Mouse (Mus musculus): Measurements from ENCODE around the gene Dhrs7b.
"Not testable (repeated sequence)": the region's sequence is repeated elsewhere in the genome, so short reads cannot be mapped to it uniquely, and the experiment has no call there.

Gene Dhrs7b

DNA sequence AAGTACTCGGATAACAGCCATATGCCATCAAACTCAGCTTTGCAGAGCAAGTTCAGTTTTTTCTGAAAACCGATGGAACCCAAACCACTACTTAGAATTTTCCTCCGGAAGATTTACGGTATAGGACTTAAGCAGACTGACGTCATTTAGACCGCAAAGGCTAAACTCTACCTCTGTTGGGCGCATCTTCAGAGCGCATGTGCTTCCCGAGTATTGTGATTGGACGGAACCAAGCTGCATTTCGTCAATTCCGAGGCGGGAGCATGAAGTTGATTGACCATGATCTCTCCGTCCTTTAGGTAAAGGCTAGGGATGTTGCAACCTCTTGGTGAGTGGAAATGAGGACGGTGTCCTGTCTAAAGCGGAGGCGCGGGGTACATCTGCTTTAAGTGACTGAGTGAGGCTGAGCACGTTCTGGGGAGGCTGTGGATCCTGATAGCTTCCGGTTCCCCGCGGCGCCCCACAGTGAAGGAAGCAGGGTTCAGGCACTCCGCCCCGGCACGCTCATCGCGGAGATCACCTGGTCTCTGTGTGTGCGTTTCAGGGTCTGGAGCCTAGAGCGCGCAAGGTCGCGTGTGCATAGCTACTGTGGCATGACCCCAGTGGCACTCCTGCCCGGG, at the start of gene Dhrs7b:
Dhrs7b (plus strand) TSS at position 199 of the 620 bp plus-strand sequence.
- in situ Hi-C loops (cut with MboI) = no loop called here

DNA sequence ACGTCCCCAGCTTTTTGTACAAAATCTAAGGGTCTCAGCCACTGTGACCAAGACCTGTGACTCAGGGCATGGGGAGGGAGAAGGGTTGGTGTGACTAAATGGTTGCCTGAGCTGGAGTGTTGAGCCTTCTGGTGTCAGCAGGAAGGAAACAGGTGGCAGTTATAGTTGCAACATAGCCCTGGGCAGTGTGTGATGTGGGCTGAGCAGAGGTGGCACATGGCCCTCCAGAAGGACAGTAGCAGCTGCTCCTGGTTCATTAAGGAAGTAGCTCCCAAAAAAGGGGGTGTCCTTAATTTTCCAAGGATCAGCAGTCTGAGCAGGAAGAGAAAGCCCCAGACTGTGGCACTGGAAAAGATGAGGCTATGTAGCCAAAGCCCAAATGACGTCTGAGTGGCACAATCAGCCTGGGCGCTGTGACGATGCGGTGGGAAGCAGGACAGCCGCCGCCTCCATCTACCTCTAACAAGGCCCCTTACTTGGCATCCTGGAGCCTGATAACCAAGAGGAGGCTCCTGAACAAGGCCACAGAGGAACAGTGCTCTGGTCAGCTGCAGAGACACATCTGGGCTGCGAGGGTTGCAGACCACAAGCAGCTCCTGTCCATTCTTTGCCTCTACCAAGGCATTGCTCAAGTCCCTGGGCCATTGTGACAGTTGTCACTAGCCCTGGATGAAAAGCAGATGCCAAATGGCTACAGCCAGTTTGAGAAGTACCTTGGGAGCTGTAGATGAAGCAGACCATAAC, 46.1 kb upstream of the Dhrs7b start:
- in situ Hi-C loops (cut with MboI) = no loop called here

DNA sequence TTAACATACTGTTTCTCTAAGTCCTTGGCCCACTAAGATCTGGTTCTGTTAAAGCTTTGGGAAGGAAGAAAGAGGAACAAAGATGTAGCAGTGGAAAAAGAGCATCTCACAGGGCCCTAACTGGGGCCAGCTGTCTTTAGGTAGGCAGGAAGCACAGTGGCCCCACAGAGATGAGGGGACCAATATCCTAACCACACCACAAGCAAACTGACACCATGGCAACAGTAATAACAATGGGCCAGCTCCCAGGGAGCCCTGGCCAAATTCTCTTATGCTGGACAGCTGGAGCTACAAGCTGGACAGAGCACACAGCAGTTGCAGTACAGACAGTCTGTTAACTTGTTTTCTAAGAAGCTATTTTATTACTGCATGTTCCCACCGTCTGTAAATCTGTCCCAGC, 42.8 kb upstream of the Dhrs7b start:
- in situ Hi-C loops (cut with MboI) = no loop called here

- in situ Hi-C loops (cut with MboI) = no loop called here
These were observed 40.0 kb upstream of the Dhrs7b start for GRCm38 (mm10) chr11:60790472-60790871.

- in situ Hi-C loops (cut with MboI) = no loop called here
These were observed 34.1 kb upstream of the Dhrs7b start for GRCm38 (mm10) chr11:60796342-60796741.

GRCm38 (mm10) chr11:60799977-60800376, 30.5 kb upstream of the Dhrs7b start:
- in situ Hi-C loops (cut with MboI) = no loop called here

DNA sequence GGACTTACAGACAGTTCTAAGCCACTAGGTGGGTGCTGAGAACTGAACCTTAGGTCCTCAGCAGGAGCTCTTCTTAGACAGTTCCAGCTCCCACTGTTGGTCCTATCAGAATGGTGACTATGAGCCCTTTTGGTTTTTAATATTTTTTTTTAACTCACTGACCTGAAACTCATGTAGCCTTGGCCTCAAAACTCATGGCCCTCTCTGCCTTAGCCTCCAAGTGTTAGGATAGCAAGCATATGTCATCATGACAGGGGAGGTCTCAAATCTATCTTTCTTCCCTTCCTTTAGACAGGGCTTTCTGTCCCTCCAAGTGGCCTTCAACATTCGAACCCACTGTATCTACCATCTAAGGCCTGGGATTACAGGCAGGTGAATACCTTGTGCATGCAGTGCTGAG, 29.5 kb upstream of the Dhrs7b start:
- in situ Hi-C loops (cut with MboI) = no loop called here

DNA sequence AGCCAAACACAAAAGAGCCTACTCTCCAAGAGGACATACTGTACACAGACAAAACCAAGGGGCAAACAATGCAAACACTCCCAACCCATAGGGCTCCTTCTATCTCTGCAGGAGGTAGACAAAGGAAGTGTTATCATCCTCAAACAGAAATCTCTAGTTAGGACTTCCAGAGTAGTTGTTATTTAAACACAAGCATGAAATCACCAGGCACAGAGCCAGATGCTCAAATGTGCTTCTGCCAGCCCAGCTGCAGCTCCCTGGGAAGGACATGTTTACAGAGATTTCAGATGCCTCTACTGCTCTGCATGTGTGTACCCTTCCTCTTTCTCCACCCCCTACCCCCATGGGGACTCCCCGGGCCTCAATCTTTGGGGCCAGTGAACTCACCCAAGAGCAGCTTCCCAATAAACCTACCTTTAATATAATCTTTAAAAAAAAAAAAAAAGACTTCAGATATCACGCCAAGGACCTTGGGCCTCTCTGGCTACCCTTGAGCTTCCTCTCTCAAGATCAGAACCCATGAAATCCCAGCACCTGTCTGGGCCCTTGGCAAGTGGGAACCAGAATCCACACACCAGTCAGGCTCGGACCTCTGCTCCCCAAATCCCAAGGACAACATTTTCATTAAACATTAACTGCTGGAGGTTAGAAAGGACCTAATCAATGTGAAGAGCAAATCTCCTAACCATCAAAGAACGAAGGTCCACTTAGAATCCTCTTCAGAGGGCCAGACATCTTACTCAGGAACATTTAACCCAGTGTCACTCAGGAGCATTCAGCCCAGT, 22.0 kb upstream of the Dhrs7b start:
- in situ Hi-C loops (cut with MboI) = no loop called here

DNA sequence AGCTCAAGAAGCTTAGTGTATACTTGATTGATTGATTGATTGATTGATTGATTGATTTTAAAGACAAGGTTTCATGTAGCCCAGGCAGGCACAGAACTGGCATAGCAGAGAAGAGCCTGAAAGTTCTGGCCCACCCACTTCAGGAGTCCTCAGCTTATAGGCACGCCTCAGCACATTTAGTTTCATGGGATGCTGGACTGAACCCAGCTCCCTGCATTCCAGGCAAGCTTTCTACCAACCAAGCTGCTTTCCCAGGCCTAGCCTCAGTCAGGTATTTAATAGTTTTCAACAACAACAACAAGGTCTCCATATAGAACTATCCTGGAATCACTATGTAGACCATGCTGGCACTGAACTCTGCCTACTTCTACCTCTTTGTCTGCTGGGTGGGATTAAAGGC, 20.9 kb upstream of the Dhrs7b start:
- in situ Hi-C loops (cut with MboI) = no loop called here

- in situ Hi-C loops (cut with MboI) = no loop called here
These were observed 20.1 kb upstream of the Dhrs7b start for GRCm38 (mm10) chr11:60810046-60810965.

DNA sequence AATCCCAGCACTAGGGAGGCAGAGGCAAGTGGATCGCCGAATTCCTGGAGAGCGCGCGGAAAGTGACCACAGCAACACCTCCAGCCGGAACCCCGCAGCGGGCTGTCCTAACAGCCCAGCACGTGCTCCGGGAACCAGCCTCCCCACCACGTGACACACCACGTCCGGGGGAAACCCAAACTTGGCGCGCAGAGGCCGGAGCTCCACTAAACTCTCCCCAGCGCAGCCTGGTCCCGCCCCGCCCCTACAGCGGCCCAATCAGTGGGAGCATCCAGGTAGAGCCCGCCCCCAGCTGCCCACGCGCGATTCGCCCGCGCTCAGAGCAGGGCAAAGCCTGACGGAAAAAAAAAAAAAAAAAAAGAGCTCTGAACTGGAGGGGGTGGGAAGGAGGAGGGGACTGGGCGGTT, 19.4 kb upstream of the Dhrs7b start:
- in situ Hi-C loops (cut with MboI) = no loop called here

GRCm38 (mm10) chr11:60811618-60812017, 18.8 kb upstream of the Dhrs7b start, which contains the start of gene Shmt1:
Gene Shmt1 (minus strand): TSS chr11:60811718.
- in situ Hi-C loops (cut with MboI) = not testable (repeated sequence)

DNA sequence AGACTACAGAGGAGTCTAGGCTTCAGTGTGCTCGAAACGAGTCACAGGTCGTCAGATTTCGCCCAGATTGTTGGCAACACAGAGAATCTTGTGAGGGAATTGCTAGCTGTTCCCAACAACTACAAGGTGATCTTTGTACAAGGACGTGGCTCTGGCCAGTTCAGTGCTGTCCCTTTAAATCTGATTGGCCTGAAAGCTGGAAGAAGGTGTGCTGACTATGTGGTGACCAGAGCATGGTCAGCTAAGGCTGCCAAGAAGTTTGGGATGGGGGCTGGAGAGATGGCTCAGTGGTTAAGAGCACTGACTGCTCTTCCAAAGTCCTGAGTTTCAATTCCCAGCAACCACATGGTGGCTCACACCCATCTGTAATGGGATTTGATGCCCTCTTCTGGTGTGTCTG, 14.0 kb upstream of the Dhrs7b start:
- in situ Hi-C loops (cut with MboI) = no loop called here

- in situ Hi-C loops (cut with MboI) = no loop called here
These were observed 6.7 kb upstream of the Dhrs7b start for GRCm38 (mm10) chr11:60823771-60824170.

DNA sequence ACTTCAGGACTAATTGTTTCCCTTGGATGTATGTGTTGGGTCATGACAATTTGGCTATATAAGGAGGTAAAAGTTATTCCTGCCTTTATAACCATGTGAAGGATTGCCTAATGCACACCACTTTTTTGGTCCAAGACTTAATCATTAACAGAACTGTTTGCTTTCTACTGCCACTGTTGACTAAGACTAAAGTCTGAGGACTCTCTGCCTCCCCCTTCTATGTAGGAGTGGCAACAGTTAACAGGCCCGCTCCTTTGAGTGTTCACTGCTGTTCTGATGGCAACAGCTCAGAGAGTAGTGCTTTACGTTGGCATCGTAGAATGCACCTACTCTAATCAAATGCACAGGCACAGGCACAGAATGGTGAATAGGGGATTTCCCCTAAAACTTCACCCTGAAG, 5.2 kb upstream of the Dhrs7b start:
- in situ Hi-C loops (cut with MboI) = no loop called here

DNA sequence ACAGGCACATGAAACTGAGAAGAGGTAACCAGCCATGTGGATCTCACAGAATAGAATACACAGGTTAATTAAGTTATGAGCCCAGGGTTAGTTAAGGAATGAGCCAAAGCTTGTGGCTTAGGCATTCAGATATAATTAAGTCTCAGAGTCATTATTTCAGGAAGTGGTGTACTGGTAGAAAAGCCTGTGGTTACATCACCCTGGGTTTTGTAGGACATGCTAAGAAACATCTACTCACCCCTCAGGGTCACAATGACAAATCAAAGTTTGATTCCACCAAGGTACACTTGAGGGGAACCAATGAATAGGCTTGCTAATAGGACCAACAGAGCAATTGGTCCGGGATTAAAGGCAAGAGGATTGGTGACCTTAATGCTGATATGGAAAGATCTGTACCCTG, 3.7 kb upstream of the Dhrs7b start:
- in situ Hi-C loops (cut with MboI) = no loop called here

- in situ Hi-C loops (cut with MboI) = no loop called here
These were observed 3.0 kb upstream of the Dhrs7b start for GRCm38 (mm10) chr11:60827241-60827945.

DNA sequence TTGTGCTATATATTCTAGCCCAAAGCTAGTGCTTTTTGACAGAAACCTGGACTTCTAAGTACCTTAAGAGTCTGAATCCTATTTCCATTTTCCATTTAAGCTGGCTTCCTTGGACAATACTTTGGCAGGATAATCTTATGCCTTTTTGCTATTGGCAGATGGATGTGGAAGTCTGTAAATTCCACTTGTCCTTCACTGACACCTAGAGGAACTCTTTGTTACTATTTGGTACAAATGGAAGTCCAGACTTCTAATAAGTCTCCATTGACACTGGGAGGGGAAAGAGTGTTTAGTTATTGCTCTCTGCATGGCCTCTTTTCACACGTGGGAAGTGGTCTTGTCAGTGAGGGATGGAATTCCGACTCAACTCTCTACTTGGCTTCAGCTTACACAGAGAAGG, 1.5 kb upstream of the Dhrs7b start:
- in situ Hi-C loops (cut with MboI) = no loop called here

DNA sequence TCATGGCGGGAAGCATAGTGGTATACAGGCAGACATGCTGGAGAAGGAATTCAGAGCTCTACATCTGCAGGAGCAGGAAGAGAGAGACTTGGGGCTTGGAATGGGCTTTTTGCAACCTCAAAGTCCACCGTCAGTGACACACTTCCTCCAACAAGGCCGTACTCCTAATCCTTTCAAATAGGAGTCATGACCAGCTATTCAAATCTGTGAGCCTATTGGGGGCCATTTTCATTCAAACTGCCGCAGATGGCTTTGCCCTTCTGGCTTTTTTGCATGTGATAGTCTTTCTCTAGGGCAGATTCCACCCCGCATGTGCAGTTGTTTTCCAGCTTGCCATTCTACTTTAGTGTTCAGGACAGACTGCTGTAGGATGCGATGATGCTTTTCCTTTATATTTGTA, 6.5 kb downstream of the Dhrs7b start:
- in situ Hi-C loops (cut with MboI) = no loop called here

GRCm38 (mm10) chr11:60837644-60838406, 7.4 kb downstream of the Dhrs7b start:
- in situ Hi-C loops (cut with MboI) = no loop called here

Measured in mature B cell (primary cell).